ENCODE assay signal across 8 mouse cellular contexts in genomic region chr10:83937168-83937567, GRCm38 (mm10).
DNase-seq lines count a peak whose midpoint lies in the region; ATAC-seq and TF ChIP-seq lines count a peak whose summit lies in the region.

No protein-coding gene starts in this region.

- WGBS in kidney, postnatal 0 days = 43% methylated on average over 9 of the region's 9 CpGs

- H3K36me3 ChIP-seq in kidney, postnatal 0 days (ENCODE audit: insufficient read depth, low read length) = no peaks in the 10 kb centered on the region

- no peaks in the 10 kb centered on the region for H3K27me3 ChIP-seq in kidney, postnatal 0 days (ENCODE audit: insufficient read depth, low read length)

- no peaks in the 10 kb centered on the region for H3K4me1 ChIP-seq in kidney, postnatal 0 days (replicated peaks; ENCODE audit: insufficient read depth, low read length)

- H3K9me3 ChIP-seq in kidney, postnatal 0 days (replicated peaks; ENCODE audit: low read length) = no peaks in the 10 kb centered on the region

- intact Hi-C loops in gastrocnemius, postnatal 14 days (cut with DNase I; ENCODE audit: low total_unique reads) = no loop called here

- H3K9ac ChIP-seq in kidney, postnatal 0 days (ENCODE audit: low read depth, low read length) = no peak overlapping the region

- no peak overlapping the region for H3K4me2 ChIP-seq in kidney, postnatal 0 days (ENCODE audit: low read length)

- no peak overlapping the region for H3K4me3 ChIP-seq in kidney, postnatal 0 days (replicated peaks; ENCODE audit: low read depth, low read length)

- H3K27ac ChIP-seq in kidney, postnatal 0 days = no peak overlapping the region

- no peak for ATAC-seq in kidney, postnatal 0 days (replicated peaks; ENCODE audit: low FRiP score, low read depth)
- ATAC-seq in megakaryocyte progenitor cell, adult 5-6 weeks (replicated peaks; ENCODE audit: poor library complexity) = peak; percentile 68

- no peak for TF ChIP-seq CTCF in kidney, postnatal 0 days (IDR thresholded peaks at IDR 0.05; ENCODE audit: low read depth)

- DNase-seq in gastrocnemius, postnatal 14 days = peak; percentile 14
- DNase-seq in gastrocnemius, postnatal 10 days = no peak
- peak; percentile 76 to 81 for DNase-seq in heart, adult 9 months (ENCODE audit: low spot score in 2 of 2)
- DNase-seq in kidney, postnatal 0 days (ENCODE audit: low spot score) = peak; percentile 35
- DNase-seq in urinary bladder, postnatal 25 days (ENCODE audit: low spot score) = no peak
- DNase-seq in layer of hippocampus, adult 8-10 months (ENCODE audit: low spot score in 2 of 2) = no peak
- no peak for DNase-seq in cerebellum, adult 9-11 months

Comparison
In these comparisons a context has a peak if more than half of its experiments do, and no peak if none do; other contexts are left out.
1. DNase-seq: peak in gastrocnemius, postnatal 14 days (single experiment), heart, adult 9 months (2 of 2) and kidney, postnatal 0 days (single experiment); none in gastrocnemius, postnatal 10 days (single experiment), urinary bladder, postnatal 25 days (single experiment), layer of hippocampus, adult 8-10 months (0 of 2) and cerebellum, adult 9-11 months (single experiment).